Mouse (Mus musculus) G1E (cell line): ENCODE results near the gene Thap4.

Source experiments
- CTCF ChIP-seq: IDR thresholded peaks from 2 replicates; pipeline ENCODE4 v1.5.1; 2012; ENCODE audit warnings: low read depth, low read length, inconsistent platforms, mixed read lengths
- GATA1 ChIP-seq: IDR thresholded peaks from 2 replicates; pipeline ENCODE4 v1.6.1; 2012; ENCODE audit warnings: borderline replicate concordance, low read length, inconsistent platforms, mixed read lengths
- POLR2AphosphoS5 ChIP-seq: IDR thresholded peaks from 2 replicates; pipeline ENCODE4 v1.6.1; 2012; ENCODE audit warnings: low read depth, low read length, inconsistent platforms; ENCODE audit not compliant: insufficient replicate concordance
- TAL1 ChIP-seq: conservative IDR thresholded peaks from 2 replicates; pipeline ENCODE4 v1.6.1; 2012; ENCODE audit warnings: low read depth, low read length, inconsistent platforms, mixed read lengths

DNA sequence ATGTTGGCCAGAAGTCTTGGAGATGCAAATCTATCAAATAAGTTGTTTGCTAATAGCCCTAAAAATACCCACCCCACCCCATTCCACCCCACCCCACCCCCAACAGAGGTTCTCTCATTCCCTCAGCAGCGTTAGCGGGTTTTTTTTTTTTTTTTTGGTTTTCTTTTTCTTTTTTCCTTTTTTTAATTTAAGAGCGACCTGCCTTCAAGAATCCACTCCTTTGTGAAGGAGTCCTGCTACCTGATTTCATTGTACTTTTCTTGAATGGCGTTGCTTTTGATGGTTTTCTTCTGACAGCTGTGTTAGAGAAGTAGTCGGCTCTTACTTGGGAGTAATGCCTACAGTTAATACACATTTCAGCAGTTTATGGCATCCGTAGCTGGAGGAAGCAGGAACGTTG, 954 bp upstream of the Thap4 start:
- TF ChIP-seq CTCF (no peak), GATA1 (no peak), POLR2AphosphoS5 (no peak), TAL1 (no peak)
